Mouse (Mus musculus): ENCODE measurements around the gene Pabpc1l.
A peak's percentile ranks its signal among the peaks of the same experiment; 100 is the strongest.
"Not testable (repeated sequence)": the region's sequence is repeated elsewhere in the genome, so short reads cannot be mapped to it uniquely, and the experiment has no call there.

The Pabpc1l gene

GRCm38 (mm10) chr2:164038407-164039028, 13.3 kb downstream of the Pabpc1l start:
- DNase-seq (ENCODE audit: low spot score) = no peak

- no peak for DNase-seq (ENCODE audit: low spot score)
These were observed 15.7 kb downstream of the Pabpc1l start for GRCm38 (mm10) chr2:164040949-164041348.

- DNase-seq (ENCODE audit: low spot score) = no peak
These were observed 16.3 kb downstream of the Pabpc1l start for GRCm38 (mm10) chr2:164041523-164041922.

GRCm38 (mm10) chr2:164047197-164047690, 22.0 kb downstream of the Pabpc1l start:
- DNase-seq (ENCODE audit: low spot score) = peak; percentile 5

DNA sequence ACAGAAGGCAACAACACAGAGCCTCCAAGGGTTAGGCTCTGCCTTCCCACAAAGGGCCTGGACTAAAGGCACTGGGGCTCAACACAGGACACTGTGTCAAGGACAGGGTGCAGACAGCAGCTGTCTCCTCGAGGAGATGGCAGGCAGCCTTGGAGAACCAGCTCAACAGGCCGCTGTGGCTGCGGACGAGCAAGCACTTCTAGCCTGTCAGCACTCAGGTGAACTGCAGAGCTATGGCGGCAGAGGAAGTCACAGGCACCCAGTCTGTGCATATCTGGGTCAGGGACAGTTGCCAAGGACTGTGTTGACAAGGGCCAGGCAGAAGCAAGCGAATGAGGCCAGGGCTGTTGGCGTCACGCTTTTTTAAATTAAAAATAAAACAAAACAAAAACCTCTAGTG, 28.5 kb downstream of the Pabpc1l start:
- DNase-seq (ENCODE audit: low spot score) = no peak

GRCm38 (mm10) chr2:164054671-164055070, 29.4 kb downstream of the Pabpc1l start:
- DNase-seq (ENCODE audit: low spot score) = no peak

- no peak for DNase-seq (ENCODE audit: low spot score)
These were observed 34.5 kb downstream of the Pabpc1l start for GRCm38 (mm10) chr2:164059634-164060235.

DNA sequence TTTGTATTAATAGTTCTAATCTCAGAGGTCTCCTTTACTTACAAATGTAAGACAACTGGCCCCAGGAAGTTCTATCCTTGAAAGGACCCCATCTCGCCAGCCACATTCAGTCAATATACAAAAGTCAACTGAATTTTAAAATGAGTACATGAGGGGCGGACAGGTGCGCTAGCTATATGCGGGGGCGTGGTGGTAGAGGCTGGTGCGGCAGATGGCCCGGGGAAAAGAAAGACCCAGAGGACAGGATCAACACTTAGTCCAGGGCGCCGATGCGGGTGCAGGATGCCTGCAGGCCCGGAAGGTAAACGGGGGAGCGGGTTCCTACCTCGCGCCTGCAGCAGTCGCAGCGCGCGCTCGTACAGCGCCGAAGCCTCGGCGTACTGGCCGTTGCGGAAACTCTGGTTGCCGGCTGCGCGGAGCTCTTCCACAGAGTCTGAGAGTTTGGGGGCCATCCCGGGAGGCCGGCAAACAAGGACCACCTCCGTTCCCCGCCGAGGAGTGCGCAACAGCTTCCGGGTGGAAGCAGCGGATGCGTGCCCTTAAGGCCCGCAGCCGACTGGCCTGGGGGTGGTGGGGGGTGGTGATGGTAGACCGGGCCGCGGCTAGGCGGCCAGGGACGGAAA, 45.0 kb downstream of the Pabpc1l start, which contains the start of gene Stk4:
Gene Stk4, plus strand, starts transcription at position 181 of the 623 bp plus-strand sequence.
- peak; percentile 19 for DNase-seq (ENCODE audit: low spot score)

DNA sequence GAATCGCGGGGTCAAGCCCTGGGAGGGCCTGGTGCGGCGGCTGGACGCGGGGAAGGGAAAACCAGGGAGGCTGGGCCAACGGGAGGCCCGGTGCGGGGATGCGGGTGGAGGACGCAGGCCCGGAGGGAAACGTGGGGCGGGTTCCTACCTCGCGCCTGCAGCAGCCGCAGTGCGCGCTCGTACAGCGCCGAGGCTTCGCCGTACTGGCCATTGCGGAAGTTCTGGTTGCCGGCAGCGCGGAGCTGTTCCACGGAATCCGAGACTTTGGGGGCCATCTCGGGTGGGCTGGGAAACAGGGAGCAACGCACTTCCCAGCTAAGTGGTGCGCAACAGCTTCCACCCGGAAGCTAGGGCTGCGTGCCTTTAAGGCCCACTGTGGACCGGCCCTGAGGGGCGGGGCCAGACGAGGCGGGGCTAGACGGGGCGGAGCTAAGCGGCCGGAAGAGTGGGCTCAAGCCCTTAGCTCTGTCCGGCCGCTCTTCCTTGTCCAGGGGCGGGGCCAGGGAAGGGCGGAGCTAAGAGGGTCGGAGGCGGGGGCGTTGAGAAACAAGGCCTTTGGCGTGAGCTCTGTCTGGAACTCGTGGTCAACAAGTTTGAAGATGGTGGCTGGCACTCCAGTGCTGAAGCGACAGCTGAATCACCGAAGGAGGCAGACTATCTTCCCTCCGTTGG, 45.7 kb downstream of the Pabpc1l start, which contains the start of gene Tomm34:
Gene Tomm34, minus strand, starts transcription at position 405 of the 672 bp plus-strand sequence.
- peak; percentile 97 for DNase-seq (ENCODE audit: low spot score)

DNA sequence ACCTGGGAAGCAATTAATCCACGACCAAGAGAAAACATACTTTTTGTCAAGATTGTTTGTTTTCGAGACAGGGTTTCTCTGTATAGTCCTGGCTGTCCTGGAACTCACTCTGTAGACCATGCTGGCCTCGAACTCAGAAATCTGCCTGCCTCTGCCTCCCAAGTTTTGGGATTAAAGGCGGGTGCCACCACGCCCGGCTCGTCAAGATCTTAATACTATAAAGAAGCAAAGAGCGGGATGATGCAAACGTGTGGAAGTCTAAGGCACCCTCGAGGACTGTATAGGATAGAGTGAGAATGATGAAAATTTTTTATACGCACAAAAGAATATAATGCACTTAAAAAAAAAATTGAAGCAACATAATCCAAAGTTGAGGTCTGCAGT, 46.2 kb downstream of the Pabpc1l start:
- not testable (repeated sequence) for DNase-seq (ENCODE audit: low spot score)

DNA sequence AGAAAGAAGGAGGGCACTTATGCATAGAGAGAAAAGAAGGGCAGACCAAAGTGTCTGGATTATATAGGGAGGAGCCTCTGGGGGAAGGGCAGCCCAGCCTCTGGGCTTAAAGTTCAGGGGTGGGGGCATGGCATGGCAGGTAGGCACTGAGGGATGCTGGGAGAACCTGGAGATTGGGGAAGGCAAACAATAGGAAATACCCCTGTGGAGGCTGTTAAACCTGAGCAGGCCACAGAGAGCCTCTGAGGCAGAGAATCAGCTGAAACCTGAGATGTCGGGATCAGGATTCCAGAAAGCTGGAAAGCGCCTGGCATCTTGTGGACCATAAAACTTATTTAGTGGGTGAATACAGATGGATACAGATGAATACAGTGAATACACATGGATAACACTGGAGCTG, 46.9 kb downstream of the Pabpc1l start:
- no peak for DNase-seq (ENCODE audit: low spot score)

GRCm38 (mm10) chr2:164073120-164073519, 47.9 kb downstream of the Pabpc1l start:
- no peak for DNase-seq (ENCODE audit: low spot score)

DNA sequence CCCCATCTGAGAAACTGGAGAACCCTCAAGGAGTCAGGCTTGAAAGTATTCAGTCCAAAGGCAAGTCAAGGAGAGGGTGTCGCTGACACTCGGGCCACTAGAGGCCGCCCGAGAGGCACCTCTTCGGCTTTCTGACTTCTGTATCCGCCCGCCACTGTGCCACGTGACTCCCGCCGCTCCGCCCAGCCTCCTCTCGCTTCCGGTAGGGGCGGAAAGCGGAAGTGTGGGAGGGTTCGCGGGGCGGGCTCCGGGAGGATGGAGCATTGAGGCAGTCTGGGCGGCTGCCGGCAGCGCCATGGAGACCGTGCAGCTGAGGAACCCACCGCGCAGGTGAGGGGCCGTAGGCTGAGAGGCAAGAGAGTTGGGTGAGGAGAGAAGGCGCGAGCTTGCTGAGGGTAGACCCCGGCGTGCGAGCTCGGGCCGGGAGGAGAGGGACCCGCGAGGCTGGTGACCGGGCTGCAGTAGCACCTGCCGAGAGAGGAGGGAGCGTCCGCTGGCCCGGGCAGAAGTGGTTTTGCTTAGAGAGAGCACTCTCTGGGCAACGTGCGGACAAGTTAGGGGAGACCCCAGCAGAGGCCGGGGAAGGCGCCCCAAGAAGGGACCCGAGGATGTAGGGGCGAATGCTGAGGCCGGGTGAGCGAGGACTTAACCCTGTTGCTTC, 48.8 kb downstream of the Pabpc1l start:
- DNase-seq (ENCODE audit: low spot score) = peak; percentile 97

GRCm38 (mm10) chr2:164075088-164075487, 49.8 kb downstream of the Pabpc1l start:
- DNase-seq (ENCODE audit: low spot score) = no peak

DNA sequence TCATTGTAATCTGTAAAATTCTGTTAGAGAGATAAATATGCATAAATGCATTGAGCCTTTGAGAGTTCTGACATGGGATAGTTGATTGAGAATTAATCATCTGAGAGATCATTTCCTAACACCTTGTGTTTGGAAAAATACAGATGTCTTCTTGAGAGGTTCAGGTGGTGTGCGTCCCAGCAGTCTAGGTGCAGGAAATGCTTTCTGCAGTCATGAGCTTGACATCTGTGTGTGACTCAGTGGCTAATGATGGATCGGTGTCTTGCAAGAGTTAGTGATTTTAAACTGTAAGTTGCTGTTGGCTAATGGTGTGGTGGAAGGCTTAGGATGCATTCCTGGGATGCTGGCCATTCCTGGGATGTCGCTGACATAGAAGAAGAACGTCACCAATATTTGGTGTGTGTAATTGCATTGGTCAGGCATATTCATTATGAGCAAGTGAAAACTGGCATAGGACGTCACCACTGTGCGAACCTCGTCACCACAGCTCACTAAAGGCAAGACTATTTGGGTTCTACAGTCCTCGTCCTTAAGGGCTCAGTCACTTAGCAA, 51.7 kb downstream of the Pabpc1l start:
- DNase-seq (ENCODE audit: low spot score) = no peak

DNA sequence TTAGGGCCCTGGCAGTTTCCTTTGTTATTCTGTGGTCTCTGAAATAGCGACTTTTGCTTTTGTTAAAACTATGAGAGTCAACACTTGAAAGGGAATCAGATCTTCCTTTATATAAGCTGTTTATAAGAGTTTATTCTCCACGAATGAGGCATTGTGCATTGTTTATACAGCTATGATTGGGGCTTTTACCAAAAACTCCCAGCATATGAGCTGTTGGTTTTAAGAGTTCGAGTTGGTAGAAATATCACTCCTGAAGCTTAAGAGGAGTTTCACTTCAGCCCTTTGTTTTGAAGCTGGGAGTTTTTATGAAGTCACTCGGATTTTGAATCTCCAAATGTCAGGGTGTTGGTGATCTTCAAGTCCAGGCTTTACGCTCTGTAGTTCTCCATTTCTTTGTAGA, 52.6 kb downstream of the Pabpc1l start:
- DNase-seq (ENCODE audit: low spot score) = no peak

DNA sequence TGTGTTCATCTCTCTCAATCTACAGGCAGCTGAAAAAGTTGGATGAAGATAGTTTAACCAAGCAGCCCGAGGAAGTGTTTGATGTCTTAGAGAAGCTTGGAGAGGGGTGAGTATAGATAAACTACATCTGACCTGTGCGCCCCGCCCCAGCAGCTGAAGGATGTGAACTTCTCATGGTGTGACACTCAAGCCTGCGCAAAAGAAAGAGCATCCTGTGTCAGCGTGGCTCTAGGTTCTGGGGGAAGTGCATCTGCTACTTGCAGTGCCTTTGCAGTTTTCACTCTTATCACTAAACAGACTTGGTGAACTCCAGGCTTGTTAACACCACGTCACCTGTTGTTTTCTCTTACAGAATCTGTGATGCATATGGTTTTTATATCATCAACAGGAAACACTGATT, 54.2 kb downstream of the Pabpc1l start:
- no peak for DNase-seq (ENCODE audit: low spot score)

DNA sequence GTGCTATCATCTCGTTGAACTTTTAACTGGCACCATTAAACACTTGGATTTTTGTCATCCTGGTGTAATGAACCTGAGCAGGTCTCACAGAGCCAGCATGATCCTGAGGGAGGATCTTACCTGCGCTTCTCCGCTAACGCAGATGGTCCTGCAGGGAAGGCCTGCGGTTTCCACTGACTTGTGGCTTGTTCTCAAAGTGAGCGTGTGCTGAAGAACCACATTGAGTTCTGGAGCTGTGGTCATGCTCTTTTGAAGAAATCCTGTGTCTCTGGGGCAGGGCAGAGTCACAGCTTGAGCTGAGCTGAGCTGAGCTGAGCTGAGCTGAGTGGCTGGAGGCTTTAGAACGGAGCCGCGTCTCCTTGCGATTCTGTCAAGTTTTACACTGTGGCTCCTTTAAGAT, 56.3 kb downstream of the Pabpc1l start:
- no peak for DNase-seq (ENCODE audit: low spot score)

DNA sequence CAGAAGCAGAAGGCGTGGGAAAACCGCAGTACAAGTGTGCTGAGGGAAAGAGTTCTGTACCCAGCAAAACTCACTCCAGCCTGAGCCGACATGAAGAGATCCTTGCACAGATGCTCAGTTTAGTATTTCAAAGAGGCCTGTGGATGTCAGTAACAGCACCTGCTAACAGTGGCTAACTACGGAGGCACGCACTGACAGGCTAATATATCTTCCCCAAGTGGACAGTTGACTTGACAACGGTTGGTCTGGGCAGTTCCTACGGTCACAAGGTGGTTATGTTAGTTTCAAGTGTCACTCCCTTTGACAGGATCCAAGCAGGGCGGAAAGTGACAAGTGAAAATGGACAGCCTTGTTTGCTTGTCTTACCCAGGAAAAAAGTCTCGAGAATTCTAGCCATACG, 56.9 kb downstream of the Pabpc1l start:
- no peak for DNase-seq (ENCODE audit: low spot score)

DNA sequence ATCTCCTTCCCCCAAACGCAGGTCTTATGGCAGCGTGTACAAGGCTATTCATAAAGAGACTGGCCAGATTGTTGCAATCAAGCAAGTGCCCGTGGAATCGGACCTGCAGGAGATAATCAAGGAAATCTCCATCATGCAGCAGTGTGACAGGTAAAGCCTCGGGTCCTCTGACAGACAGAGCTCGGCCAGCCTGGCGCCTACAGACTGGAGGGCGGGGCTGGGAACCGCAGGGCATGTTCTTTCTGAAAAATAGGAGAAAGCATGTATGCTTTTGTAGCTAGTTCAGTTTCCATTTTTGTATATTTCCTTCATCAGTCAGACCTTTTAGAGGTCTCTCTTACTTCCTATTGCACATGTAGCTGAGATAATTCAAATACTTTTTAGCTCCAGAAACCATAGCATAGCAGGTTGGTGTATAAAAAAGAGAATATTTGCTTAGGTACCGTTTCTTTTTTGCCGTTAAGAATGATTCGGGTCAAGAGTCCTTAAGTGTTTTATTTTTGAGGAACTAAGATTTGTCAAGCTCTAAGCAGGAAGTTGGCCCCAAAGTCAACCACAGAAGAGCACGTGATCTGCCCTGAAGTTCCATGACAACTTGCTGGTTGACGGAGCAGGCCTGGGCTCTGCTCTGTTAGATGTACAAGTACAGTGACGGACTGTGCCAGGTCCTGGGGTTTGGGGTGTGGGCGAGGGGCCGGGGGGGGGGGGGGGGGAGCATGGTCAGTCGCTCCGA, 58.5 kb downstream of the Pabpc1l start:
- DNase-seq (ENCODE audit: low spot score) = no peak

DNA sequence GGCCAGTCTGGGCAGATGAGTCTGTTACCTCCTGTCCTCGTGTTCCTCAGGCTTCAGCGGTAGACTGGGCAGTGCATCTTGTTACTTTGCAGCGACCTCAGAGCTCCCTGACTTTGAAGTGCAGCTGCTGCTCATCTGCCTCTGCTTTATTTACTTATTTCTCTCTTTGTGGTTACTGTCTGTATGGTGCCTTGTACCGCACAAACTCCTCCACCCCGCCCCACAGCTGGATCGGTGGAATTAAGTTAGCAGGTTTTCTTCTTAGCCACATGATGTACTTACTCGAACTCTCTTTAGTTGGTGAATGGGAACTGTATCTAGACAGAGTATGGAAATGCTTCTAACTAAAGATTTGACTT, 59.1 kb downstream of the Pabpc1l start:
- no peak for DNase-seq (ENCODE audit: low spot score)
